Mouse (Mus musculus) limb, embryonic 11.5 days (tissue): ENCODE measurements around the gene Tpst2. TPM values are rescaled to one million over a fixed set of nuclear protein-coding genes. Genes with fewer than 3 reads are reported as not detected.
A peak's percentile ranks its signal among the peaks of the same experiment; 100 is the strongest.

ENCODE experiments used
- ATAC-seq: fragments of 200-750 bp; cut with Nextera tagmentation; 2 replicates; pipeline ENCODE4 v1.8.0; 2017; ENCODE audit warnings: low read depth; ENCODE audit not compliant: insufficient number of reproducible peaks, low FRiP score, low TSS enrichment
- DNase-seq: peaks from one replicate; pipeline ENCODE4 v3.0.0-alpha.2; 2015; ENCODE audit warnings: low spot score
- H3K27ac ChIP-seq: fragments of 300-500 bp; sonication (generic); replicated peaks from 2 replicates; pipeline ENCODE4 v1.5.1; 2014; ENCODE audit warnings: low read depth, mild to moderate bottlenecking, low read length
- H3K27me3 ChIP-seq: fragments of 300-500 bp; sonication (generic); 2 replicates; pipeline ENCODE4 v1.6.1; 2014; ENCODE audit warnings: mild to moderate bottlenecking, low read length, mixed read lengths; ENCODE audit not compliant: control insufficient read depth, insufficient read depth
- H3K36me3 ChIP-seq: fragments of 300-500 bp; sonication (generic); 2 replicates; pipeline ENCODE4 v1.6.1; 2014; ENCODE audit warnings: mild to moderate bottlenecking, low read length, moderate library complexity, mixed read lengths; ENCODE audit not compliant: control insufficient read depth, insufficient read depth
- H3K4me1 ChIP-seq: fragments of 300-500 bp; sonication (generic); 2 replicates; pipeline ENCODE4 v1.6.1; 2014; ENCODE audit warnings: low read length, mixed read lengths; ENCODE audit not compliant: control insufficient read depth, insufficient read depth
- H3K4me2 ChIP-seq: fragments of 300-500 bp; sonication (generic); 2 replicates; pipeline ENCODE4 v1.6.1; 2014; ENCODE audit warnings: low read depth, mild to moderate bottlenecking, moderate library complexity; ENCODE audit not compliant: severe bottlenecking
- H3K4me3 ChIP-seq: fragments of 300-500 bp; sonication (generic); 2 replicates; pipeline ENCODE4 v1.5.1; 2014; ENCODE audit warnings: low read depth, low read length
- H3K9ac ChIP-seq: fragments of 300-500 bp; sonication (generic); 2 replicates; pipeline ENCODE4 v1.6.1; 2014; ENCODE audit warnings: mild to moderate bottlenecking, low read length
- H3K9me3 ChIP-seq: fragments of 300-500 bp; sonication (generic); 2 replicates; pipeline ENCODE4 v1.6.1; 2016; ENCODE audit warnings: low read length; ENCODE audit not compliant: control insufficient read depth
- WGBS: fragments of 180-500 bp; shearing (Covaris S2); extraction: QIAGEN DNeasy Blood & Tissue Kit; methylation state at CpG from one replicate; pipeline ENCODE4 v1.1.7; 2014; 5-methylcytosine and 5-hydroxymethylcytosine counted together
- polyA plus RNA-seq: library from polyadenylated mRNA; unstranded; fragments of >200 nt; fragmentation: Nextera tagmentation; extraction: Ambion mirVana; gene quantifications from 2 replicates; pipeline ENCODE4 v1.2.1, GENCODE M21; 2014

Gene Tpst2
- polyA plus RNA-seq, 1 experiment from 2014 or later = 31.1 TPM

DNA sequence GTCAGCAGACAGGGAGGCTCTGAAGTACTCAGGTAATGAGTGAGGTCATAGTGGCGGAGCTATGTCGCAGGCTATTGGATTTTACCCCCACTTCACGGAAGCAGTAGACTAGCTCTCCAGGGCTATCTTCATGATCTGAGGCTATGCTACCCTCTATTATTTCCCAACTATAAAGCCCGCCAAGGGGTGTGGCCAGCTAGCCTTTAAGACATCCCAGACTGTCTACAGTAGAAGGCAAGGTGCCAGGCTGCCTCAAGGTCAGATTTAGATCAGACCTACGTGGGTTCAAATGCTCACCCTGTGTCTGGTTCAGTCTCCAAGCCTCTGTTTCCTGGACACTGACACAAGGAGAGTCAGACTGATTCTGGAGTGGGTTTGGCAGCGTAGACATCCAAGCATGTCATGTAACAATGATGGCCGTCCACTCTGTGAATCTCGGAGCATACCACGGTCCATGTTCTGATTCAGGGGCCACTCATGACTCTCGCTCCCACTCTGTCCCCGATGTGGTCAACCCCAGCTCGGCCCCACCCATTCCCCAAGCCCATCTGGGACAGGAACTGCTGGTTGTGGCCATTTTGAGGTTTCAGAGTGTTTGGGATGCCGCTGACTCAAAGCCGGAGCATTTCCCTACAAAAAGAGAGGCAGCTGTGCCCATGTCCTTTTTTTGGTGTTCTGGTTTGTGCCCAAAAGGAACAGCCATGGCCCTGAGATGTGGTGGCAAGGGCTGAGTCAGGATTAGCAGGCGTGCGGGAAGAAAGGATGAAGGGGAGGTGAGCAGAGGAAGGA lies 16.4 kb upstream of the Tpst2 start:
- no peaks in the 10 kb centered on the region for H3K27me3 ChIP-seq
- no peak overlapping the region for H3K9ac ChIP-seq
- H3K27ac ChIP-seq = no peak overlapping the region
- 87% methylated on average over 16 of the region's 16 CpGs for WGBS
- H3K4me2 ChIP-seq = no peak overlapping the region
- H3K4me3 ChIP-seq = no peak overlapping the region
- H3K9me3 ChIP-seq = no peaks in the 10 kb centered on the region
- no peak for DNase-seq
- no peaks in the 10 kb centered on the region for H3K36me3 ChIP-seq
- H3K4me1 ChIP-seq = peaks cover 4% of the 10 kb centered on the region
- no peak for ATAC-seq

DNA sequence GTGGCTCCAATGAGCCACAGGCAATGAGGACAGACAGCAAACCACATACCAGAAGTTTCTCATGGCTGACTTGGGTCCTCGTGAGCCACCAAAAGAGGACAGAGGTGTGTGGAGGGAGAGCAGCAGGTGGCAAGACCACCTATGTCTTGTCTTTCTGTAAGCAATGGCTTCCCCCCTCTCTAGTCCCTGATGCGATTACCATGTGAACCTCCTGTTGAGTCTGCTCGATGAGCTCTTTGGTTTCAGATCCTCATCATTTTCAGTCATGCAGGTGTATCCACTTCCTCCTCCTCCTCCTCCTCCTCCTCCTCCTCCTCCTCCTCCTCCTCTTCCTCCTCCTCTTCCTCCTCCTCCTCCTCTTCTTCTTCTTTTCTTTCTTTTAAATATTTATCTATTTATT lies 15.7 kb upstream of the Tpst2 start:
- no peak overlapping the region for H3K4me2 ChIP-seq
- no peaks in the 10 kb centered on the region for H3K9me3 ChIP-seq
- no peaks in the 10 kb centered on the region for H3K36me3 ChIP-seq
- no peaks in the 10 kb centered on the region for H3K27me3 ChIP-seq
- no peak overlapping the region for H3K9ac ChIP-seq
- H3K4me3 ChIP-seq = no peak overlapping the region
- peaks cover 4% of the 10 kb centered on the region for H3K4me1 ChIP-seq
- ATAC-seq (no peak), DNase-seq (no peak)
- no peak overlapping the region for H3K27ac ChIP-seq
- WGBS = 89% methylated on average over 3 of the region's 3 CpGs

DNA sequence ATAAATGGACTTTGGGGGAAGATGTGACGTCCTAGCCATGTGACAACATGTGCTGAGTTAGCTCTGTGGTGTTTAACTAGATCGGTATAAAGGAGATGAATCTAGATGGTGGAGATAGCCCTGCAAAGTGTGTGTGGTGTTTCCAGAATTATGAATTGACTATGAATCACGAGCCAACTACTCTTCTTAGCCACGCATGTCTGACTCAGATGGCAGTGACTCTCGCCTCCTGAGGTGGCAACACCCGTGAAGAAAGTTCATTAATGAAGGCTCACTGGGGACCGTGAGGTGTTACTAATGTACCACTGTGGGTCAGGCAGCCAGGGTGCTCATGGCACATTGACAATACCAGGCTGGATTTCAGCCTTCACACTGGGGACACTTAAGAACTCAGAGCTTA lies 12.4 kb upstream of the Tpst2 start:
- H3K4me1 ChIP-seq = no peaks in the 10 kb centered on the region; the same call in 1 of the 2 replicates
- 0 out of 2 replicates have a peak, but pooled peaks cover 7% of the 10 kb centered on the region for H3K27me3 ChIP-seq
- H3K4me3 ChIP-seq = no peak overlapping the region
- H3K27ac ChIP-seq = no peak overlapping the region
- H3K36me3 ChIP-seq = no peaks in the 10 kb centered on the region
- no peak overlapping the region for H3K9ac ChIP-seq
- H3K9me3 ChIP-seq = no peaks in the 10 kb centered on the region
- 81% methylated on average over 7 of the region's 7 CpGs for WGBS
- H3K4me2 ChIP-seq = no peak overlapping the region
- DNase-seq (no peak), ATAC-seq (no peak)

DNA sequence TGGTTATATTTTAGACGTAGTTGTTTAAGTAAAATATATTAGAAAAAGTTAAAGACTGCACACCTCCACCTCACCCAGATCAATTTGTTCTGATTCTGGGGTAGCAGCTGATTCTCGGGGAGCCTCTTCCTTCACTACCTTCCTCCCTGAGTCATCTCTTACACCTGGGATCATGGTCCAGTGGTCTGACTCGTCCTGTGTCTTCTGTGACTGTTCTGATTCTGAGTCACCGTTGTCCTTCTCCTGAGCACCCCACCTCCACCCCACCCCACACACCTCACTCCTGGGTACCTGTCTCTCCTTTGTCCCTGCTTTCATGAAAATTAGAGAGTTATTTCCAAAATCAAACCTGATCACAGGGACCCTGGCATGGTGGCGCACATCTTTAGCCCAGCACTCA lies 11.4 kb upstream of the Tpst2 start:
- 88% methylated on average over 5 of the region's 5 CpGs for WGBS
- Histone ChIP-seq H3K9me3 (no peaks in the 10 kb centered on the region), H3K4me3 (no peak overlapping the region), H3K27ac (no peak overlapping the region), H3K36me3 (no peaks in the 10 kb centered on the region), H3K27me3 (0 out of 2 replicates have a peak, but pooled peaks cover 7% of the 10 kb centered on the region), H3K4me1 (no peaks in the 10 kb centered on the region; the same call in 1 of the 2 replicates), H3K4me2 (no peak overlapping the region), H3K9ac (no peak overlapping the region)
- no peak for DNase-seq
- ATAC-seq = no peak

DNA sequence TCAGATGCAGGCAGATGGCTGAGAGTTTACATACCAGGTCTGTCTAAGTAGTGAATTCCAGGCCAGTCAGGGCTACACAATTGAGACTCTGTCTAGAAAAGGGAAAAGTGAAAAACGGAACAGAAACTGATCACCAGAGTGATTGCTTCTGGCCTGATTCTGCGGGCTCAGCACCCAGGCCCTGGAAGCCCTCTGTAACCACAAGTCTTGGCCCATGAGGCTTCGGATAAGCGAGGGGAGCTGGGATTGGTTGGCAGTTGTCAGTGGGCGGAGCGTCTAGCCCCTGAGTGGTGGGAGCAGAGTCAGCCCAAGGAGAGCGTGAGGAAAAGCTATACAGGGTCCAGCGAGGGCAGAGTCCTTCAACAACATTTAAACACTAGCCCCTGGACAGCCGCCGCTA lies 11.0 kb upstream of the Tpst2 start:
- Histone ChIP-seq H3K4me1 (no peaks in the 10 kb centered on the region; the same call in 1 of the 2 replicates), H3K9me3 (no peaks in the 10 kb centered on the region), H3K4me3 (no peak overlapping the region), H3K36me3 (no peaks in the 10 kb centered on the region), H3K27me3 (0 out of 2 replicates have a peak, but pooled peaks cover 7% of the 10 kb centered on the region), H3K9ac (no peak overlapping the region), H3K4me2 (peak overlapping the region; percentile 25; the same call in 1 of the 2 replicates), H3K27ac (no peak overlapping the region)
- ATAC-seq = 0 out of 2 replicates have a peak, but pooled peaks have one; percentile 59
- DNase-seq = peak; percentile 63
- 6% methylated on average over 10 of the region's 10 CpGs for WGBS

DNA sequence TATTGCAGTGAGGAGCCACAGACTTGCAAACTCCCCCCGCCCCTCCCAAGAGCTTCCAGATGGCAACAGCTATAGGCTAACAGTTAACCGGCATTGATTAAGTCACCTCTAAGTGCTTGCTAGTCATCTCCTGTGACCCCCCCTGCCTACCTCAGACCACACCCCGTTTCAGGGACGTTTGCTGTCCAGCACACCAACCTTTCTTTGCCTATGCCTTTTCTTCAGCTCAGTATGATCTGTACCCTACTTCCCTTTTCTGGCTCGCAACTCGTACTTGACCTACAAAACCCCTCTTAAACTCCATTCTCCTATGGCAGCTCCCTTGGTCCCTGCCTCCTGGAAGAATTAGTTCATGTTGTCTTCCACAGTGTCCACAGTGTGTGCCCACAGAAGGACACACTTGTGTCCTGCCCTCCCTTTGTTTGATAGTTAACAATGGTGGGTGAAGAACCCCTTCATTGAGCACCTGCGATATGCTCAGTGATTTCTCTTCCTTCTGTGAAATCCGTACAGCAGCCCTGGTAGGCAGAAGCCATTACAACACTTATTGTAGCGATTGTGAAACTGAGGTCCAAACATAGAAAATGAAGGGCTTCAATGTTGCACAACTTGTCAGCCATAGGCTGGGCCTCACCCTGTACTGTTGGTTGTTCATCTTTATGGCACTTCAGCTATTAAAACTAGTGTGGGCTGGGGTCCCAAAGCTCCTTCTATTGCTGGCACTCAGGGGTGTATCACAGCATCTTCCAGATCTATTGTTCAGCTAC lies 10.3 kb upstream of the Tpst2 start:
- Histone ChIP-seq H3K4me2 (peak overlapping the region; percentile 25; the same call in 1 of the 2 replicates), H3K4me1 (no peaks in the 10 kb centered on the region; the same call in 1 of the 2 replicates), H3K9me3 (no peaks in the 10 kb centered on the region), H3K4me3 (no peak overlapping the region), H3K36me3 (no peaks in the 10 kb centered on the region), H3K9ac (no peak overlapping the region), H3K27me3 (0 out of 2 replicates have a peak, but pooled peaks cover 7% of the 10 kb centered on the region), H3K27ac (no peak overlapping the region)
- DNase-seq = no peak
- ATAC-seq = 0 out of 2 replicates have a peak, but pooled peaks have one; percentile 16
- 52% methylated on average over 9 of the region's 9 CpGs for WGBS

DNA sequence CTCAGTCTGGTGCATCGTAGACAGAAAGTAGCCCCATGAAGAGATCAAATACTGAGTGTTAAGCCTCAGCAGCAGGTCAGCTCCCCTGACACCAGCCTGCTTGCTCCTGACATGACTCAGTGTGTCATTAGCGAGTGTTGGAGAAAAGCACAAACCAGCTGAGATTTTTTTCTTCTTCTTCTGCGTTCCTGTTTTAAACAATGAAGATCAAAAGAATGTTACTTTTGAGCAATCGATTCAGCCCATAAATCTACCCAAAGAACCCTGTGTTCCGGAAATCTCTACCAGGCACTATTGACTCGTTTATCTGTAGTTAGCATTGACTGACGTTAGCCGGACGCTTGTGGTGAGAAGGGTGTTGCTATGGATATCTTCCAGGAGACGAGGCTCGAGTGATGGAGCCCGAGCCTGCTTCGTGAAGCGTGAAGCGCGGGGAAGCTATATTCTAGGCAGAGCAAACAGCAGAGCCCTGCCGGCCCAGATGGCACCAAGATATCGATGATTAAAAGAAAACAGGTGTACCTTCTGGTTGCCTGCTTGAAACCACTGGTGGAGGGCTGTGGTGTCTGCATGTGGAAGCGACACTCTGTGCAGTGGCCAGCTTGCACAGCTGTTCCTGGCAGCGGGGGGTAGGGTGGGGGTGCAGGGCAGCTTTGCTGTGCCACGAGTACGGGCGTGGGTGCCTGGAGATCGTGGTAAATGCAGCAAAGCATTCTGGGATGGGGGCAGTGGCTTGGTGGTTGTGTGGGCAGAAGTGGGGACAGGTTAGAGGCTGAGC lies 5.5 kb upstream of the Tpst2 start:
- Histone ChIP-seq H3K36me3 (no peaks in the 10 kb centered on the region), H3K4me2 (no peak overlapping the region), H3K9me3 (no peaks in the 10 kb centered on the region), H3K4me3 (no peak overlapping the region), H3K4me1 (no peaks in the 10 kb centered on the region), H3K9ac (no peak overlapping the region), H3K27me3 (0 out of 2 replicates have a peak, but pooled peaks cover 7% of the 10 kb centered on the region), H3K27ac (no peak overlapping the region)
- WGBS = 61% methylated on average over 24 of the region's 24 CpGs
- DNase-seq = no peak
- ATAC-seq = no peak

DNA sequence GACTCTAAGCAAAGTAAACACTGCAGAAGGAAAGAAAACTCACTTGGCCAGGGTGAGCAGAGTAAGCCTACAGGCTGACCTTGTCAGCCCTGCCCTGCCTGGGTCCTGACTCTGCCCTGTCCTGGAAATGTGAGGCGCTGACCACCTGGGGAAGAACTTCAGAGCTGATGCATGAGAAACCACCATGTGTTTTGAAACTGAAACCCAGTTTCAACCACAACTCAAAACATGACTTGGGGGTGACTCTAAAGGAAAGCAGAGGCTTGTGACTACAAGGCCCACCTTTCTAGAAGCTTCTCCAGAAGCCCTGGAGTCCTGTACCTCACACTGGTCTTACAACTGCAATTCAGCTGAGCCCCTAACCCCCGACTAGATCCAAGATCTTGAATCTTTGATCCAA lies 3.6 kb upstream of the Tpst2 start:
- DNase-seq (no peak), ATAC-seq (no peak)
- H3K36me3 ChIP-seq = no peaks in the 10 kb centered on the region
- H3K9ac ChIP-seq = no peak overlapping the region
- no peaks in the 10 kb centered on the region for H3K4me1 ChIP-seq
- no peak overlapping the region for H3K27ac ChIP-seq
- 0 out of 2 replicates have a peak, but pooled peaks cover 7% of the 10 kb centered on the region for H3K27me3 ChIP-seq
- H3K9me3 ChIP-seq = no peaks in the 10 kb centered on the region
- WGBS = 66% methylated on average over 2 of the region's 2 CpGs
- no peak overlapping the region for H3K4me2 ChIP-seq
- no peak overlapping the region for H3K4me3 ChIP-seq
